Mouse (Mus musculus) heart, adult 2 months (tissue): ENCODE results near the gene Mdk. TPM values are rescaled to one million over a fixed set of nuclear protein-coding genes. Genes with fewer than 3 reads are reported as not detected.

Experiments used
- DNase-seq, 2 experiments: peaks; one replicate each; pipeline ENCODE4 v3.0.0; 2021
- H3K27ac ChIP-seq: fragments of 200-600 bp; 2 replicates; pipeline ENCODE4 v1.8.1; 2022
- H3K27me3 ChIP-seq: fragments of 200-500 bp; 2 replicates; pipeline ENCODE4 v1.6.1; 2012; ENCODE audit warnings: mild to moderate bottlenecking, low read length, inconsistent platforms, mixed read lengths; ENCODE audit not compliant: control insufficient read depth, insufficient read depth
- H3K36me3 ChIP-seq: fragments of 200-500 bp; 2 replicates; pipeline ENCODE4 v1.6.1; 2012; ENCODE audit warnings: low read length, inconsistent platforms; ENCODE audit not compliant: control insufficient read depth, insufficient read depth
- H3K4me1 ChIP-seq: fragments of 200-500 bp; 2 replicates; pipeline ENCODE4 v1.6.1; 2011; ENCODE audit warnings: low read length; ENCODE audit not compliant: control insufficient read depth, insufficient read depth
- H3K4me3 ChIP-seq: fragments of 200-600 bp; 2 replicates; pipeline ENCODE4 v1.8.1; 2022
- H3K79me2 ChIP-seq: fragments of 200-500 bp; replicated peaks from 2 replicates; pipeline ENCODE4 v1.6.1; 2012; ENCODE audit warnings: mild to moderate bottlenecking, inconsistent platforms, low read length, moderate library complexity, mixed read lengths; ENCODE audit not compliant: control insufficient read depth, insufficient read depth
- H3K9ac ChIP-seq: fragments of 200-500 bp; 2 replicates; pipeline ENCODE4 v1.6.1; 2012; ENCODE audit warnings: low read depth, mild to moderate bottlenecking, control low read depth, inconsistent platforms, low read length, mixed read lengths
- CTCF ChIP-seq: fragments of 200-600 bp; IDR thresholded peaks from 2 replicates; pipeline ENCODE4 v1.8.1; 2022; ENCODE audit warnings: antibody characterized with exemption, mild to moderate bottlenecking, moderate library complexity
- EP300 ChIP-seq: fragments of 200-500 bp; IDR thresholded peaks from 2 replicates; pipeline ENCODE4 v1.6.1; 2011; ENCODE audit warnings: low read depth, low read length, control low read depth; ENCODE audit not compliant: insufficient read depth
- POLR2A ChIP-seq: fragments of 200-500 bp; IDR thresholded peaks from 2 replicates; pipeline ENCODE4 v1.6.1; 2011; ENCODE audit warnings: mild to moderate bottlenecking, low read depth, low read length, control low read depth; ENCODE audit not compliant: insufficient read depth
- WGBS: fragments of 180-500 bp; shearing (Covaris S2); methylation state at CpG from one replicate; pipeline ENCODE4 v1.1.7; 2018; 5-methylcytosine and 5-hydroxymethylcytosine counted together
- intact Hi-C: fragments of 180-260 bp; cut with DNase I; formaldehyde crosslinking; loops from one replicate; pipeline ENCODE4 v1.15.1; 2025
- polyA plus RNA-seq: library from polyadenylated mRNA; depleted of rRNA; stranded (reverse); fragments of >200 nt; gene quantifications from 2 replicates; pipeline ENCODE4 v1.2.3, GENCODE M21; 2012
- total RNA-seq, 2 experiments: library from RNA; stranded (reverse); gene quantifications; 2 replicates each; pipeline ENCODE4 v1.2.3; 2021

Mdk gene
- total and polyA plus RNA-seq, 3 experiments, result 2.5 to 4.1 (median 2.8) TPM

DNA sequence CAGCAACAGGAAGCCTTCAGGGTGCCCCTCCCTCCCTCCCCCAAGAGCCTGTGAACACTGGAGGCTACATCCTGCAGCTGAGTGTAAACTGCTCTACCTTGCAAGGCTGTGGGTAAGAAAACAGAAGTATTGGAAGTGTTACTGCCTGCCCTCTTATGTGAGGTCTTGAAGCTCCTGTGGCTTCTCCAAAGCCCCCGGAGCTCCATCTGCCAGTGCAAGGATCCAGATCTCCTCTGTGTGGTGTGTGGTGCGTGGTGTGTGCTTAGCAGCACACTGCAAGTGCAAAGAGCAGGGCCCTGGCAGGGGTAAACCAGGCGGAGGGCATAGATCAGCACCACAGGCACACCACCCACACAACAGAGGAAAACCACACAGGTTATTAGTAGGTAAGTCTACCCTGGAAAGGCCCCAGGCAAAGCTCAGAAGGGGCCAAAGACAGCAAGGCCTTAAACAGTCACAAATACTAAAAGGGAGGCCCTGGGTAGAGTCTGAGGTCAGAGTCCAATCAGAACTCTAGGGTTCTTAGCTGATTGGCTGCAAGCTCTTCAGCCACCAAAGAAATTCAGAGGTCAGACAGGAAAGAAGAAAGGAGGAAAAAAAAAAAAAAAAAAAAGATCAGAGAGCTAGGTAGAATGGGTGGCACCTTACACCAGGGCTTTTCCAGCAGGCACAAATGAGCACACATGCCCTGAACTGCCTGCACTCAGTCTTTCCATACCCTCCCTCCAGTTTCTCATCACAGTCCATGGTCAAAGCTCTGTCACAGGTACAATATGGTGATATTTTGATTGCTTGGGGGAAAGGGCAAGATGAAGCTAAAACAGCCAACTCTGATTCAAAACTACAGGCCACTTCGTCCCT lies 30.0 kb upstream of the Mdk start:
- H3K27me3 ChIP-seq, result no peaks in the 10 kb centered on the region
- WGBS, result 62% methylated on average over 4 of the region's 4 CpGs
- peak overlapping the region; percentile 70 for H3K4me3 ChIP-seq
- peak overlapping the region; percentile 85 for H3K27ac ChIP-seq
- intact Hi-C loops, result loop anchor here (2.0 kb wide), 1 partner anchor 23 kb away; no protein-coding TSS in a partner anchor
- H3K79me2 ChIP-seq, result peaks cover 16% of the 10 kb centered on the region
- TF ChIP-seq CTCF (no peak), POLR2A (no peak), EP300 (no peak)
- no peaks in the 10 kb centered on the region for H3K36me3 ChIP-seq
- DNase-seq, result no peak
- peak overlapping the region; percentile 95 for H3K9ac ChIP-seq
- peaks cover 22% of the 10 kb centered on the region for H3K4me1 ChIP-seq

- H3K9ac ChIP-seq, result no peak overlapping the region
- WGBS, result 88% methylated on average over 5 of the region's 5 CpGs
- TF ChIP-seq POLR2A (no peak), CTCF (no peak), EP300 (no peak)
- intact Hi-C loops, result no loop called here
- no peaks in the 10 kb centered on the region for H3K36me3 ChIP-seq
- peaks cover 21% of the 10 kb centered on the region for H3K4me1 ChIP-seq
- no peaks in the 10 kb centered on the region for H3K27me3 ChIP-seq
- H3K4me3 ChIP-seq, result no peak overlapping the region
- no peak overlapping the region for H3K27ac ChIP-seq
- no peak for DNase-seq
- H3K79me2 ChIP-seq, result peaks cover 18% of the 10 kb centered on the region
Observed at GRCm38 (mm10) chr2:91960459-91960858, 28.4 kb upstream of the Mdk start.

- H3K27ac ChIP-seq, result peak overlapping the region; percentile 40; the same call in 1 of the 2 replicates
- no peak overlapping the region for H3K9ac ChIP-seq
Observed at GRCm38 (mm10) chr2:91959544-91960410, 27.7 kb upstream of the Mdk start.

GRCm38 (mm10) chr2:91958701-91959457 lies 26.8 kb upstream of the Mdk start:
- 43% methylated on average over 10 of the region's 10 CpGs for WGBS
- Histone ChIP-seq H3K4me3 (no peak overlapping the region), H3K9ac (no peak overlapping the region; the same call in none of the 2 replicates), H3K79me2 (peaks cover 19% of the 10 kb centered on the region), H3K36me3 (peaks cover 6% of the 10 kb centered on the region; the same call in 1 of the 2 replicates), H3K4me1 (peaks cover 28% of the 10 kb centered on the region), H3K27ac (peak overlapping the region; percentile 40), H3K27me3 (no peaks in the 10 kb centered on the region)
- TF ChIP-seq POLR2A (no peak), CTCF (peak; percentile 98), EP300 (0 out of 2 replicates have a peak, but pooled peaks have one; percentile 20)
- DNase-seq, result peak; percentile 60 to 70
- intact Hi-C loops, result loop anchor here (1.0 kb wide), 1 partner anchor 15 kb away; no protein-coding TSS in a partner anchor

More at GRCm38 (mm10) chr2:91959544-91960410, 27.7 kb upstream of the Mdk start:
- intact Hi-C loops, result loop anchor here (1.0 kb wide), 1 partner anchor 15 kb away; no protein-coding TSS in a partner anchor
- H3K4me1 ChIP-seq, result peaks cover 26% of the 10 kb centered on the region
- 58% methylated on average over 11 of the region's 11 CpGs for WGBS
- DNase-seq, result peak in 1 of 2 experiments; percentile 40
- H3K36me3 ChIP-seq, result 0 out of 2 replicates have a peak, but pooled peaks cover 1% of the 10 kb centered on the region
- no peak overlapping the region for H3K4me3 ChIP-seq
- H3K27me3 ChIP-seq, result no peaks in the 10 kb centered on the region
- peaks cover 19% of the 10 kb centered on the region for H3K79me2 ChIP-seq
- TF ChIP-seq EP300, result no peak
- no peak for TF ChIP-seq CTCF
- no peak for TF ChIP-seq POLR2A

GRCm38 (mm10) chr2:91958049-91958448 lies 26.0 kb upstream of the Mdk start:
- no peak for DNase-seq
- H3K79me2 ChIP-seq, result peaks cover 18% of the 10 kb centered on the region
- no peak overlapping the region for H3K27ac ChIP-seq
- H3K27me3 ChIP-seq, result no peaks in the 10 kb centered on the region
- H3K36me3 ChIP-seq, result peaks cover 6% of the 10 kb centered on the region
- intact Hi-C loops, result no loop called here
- TF ChIP-seq EP300, result no peak
- no peak for TF ChIP-seq CTCF
- no peak for TF ChIP-seq POLR2A
- H3K9ac ChIP-seq, result no peak overlapping the region
- peaks cover 32% of the 10 kb centered on the region for H3K4me1 ChIP-seq
- WGBS, result 67% methylated on average over 8 of the region's 8 CpGs
- H3K4me3 ChIP-seq, result no peak overlapping the region
